Mouse (Mus musculus) heart, postnatal 0 days (tissue): ENCODE results near the gene Gm5129. TPM values are rescaled to one million over a fixed set of nuclear protein-coding genes. Genes with fewer than 3 reads are reported as not detected.

Experiments
- ATAC-seq: fragments of 200-750 bp; cut with Nextera tagmentation; 2 replicates; pipeline ENCODE4 v1.8.0; 2017; ENCODE audit warnings: low read depth, moderate number of reproducible peaks, moderate library complexity; ENCODE audit not compliant: insufficient read depth
- DNase-seq: peaks from one replicate; pipeline ENCODE4 v3.0.0-alpha.2; 2016; ENCODE audit warnings: low spot score
- H3K27ac ChIP-seq: fragments of 300-500 bp; sonication (generic); 2 replicates; pipeline ENCODE4 v1.5.1; 2014; ENCODE audit warnings: low read depth, mild to moderate bottlenecking
- H3K27me3 ChIP-seq: fragments of 300-500 bp; sonication (generic); 2 replicates; pipeline ENCODE4 v1.6.1; 2014; ENCODE audit warnings: low read length, mixed read lengths; ENCODE audit not compliant: control insufficient read depth, insufficient read depth
- H3K36me3 ChIP-seq: fragments of 300-500 bp; sonication (generic); replicated peaks from 2 replicates; pipeline ENCODE4 v1.6.1; 2014; ENCODE audit warnings: low read length, mixed read lengths; ENCODE audit not compliant: control insufficient read depth, insufficient read depth
- H3K4me1 ChIP-seq: fragments of 300-500 bp; sonication (generic); 2 replicates; pipeline ENCODE4 v1.6.1; 2014; ENCODE audit warnings: antibody characterized with exemption; ENCODE audit not compliant: control insufficient read depth, insufficient read depth
- H3K4me2 ChIP-seq: fragments of 300-500 bp; sonication (generic); 2 replicates; pipeline ENCODE4 v1.6.1; 2014; ENCODE audit warnings: low read depth, mild to moderate bottlenecking, low read length, moderate library complexity
- H3K4me3 ChIP-seq: fragments of 300-500 bp; sonication (generic); 2 replicates; pipeline ENCODE4 v1.5.1; 2014; ENCODE audit warnings: low read depth, low read length
- H3K9ac ChIP-seq: fragments of 300-500 bp; sonication (generic); replicated peaks from 2 replicates; pipeline ENCODE4 v1.6.1; 2014; ENCODE audit warnings: low read depth, low read length, mixed read lengths
- H3K9me3 ChIP-seq: fragments of 300-500 bp; sonication (generic); replicated peaks from 2 replicates; pipeline ENCODE4 v1.6.1; 2016; ENCODE audit warnings: low read length; ENCODE audit not compliant: control insufficient read depth
- CTCF ChIP-seq: IDR thresholded peaks from 2 replicates; pipeline ENCODE4 v1.5.1; 2016; ENCODE audit warnings: antibody characterized with exemption, control low read depth, low read depth
- EP300 ChIP-seq: IDR thresholded peaks from 2 replicates; pipeline ENCODE4 v1.6.1; 2016; ENCODE audit warnings: antibody characterized with exemption, low read depth
- WGBS: fragments of 180-500 bp; shearing (Covaris S2); extraction: QIAGEN DNeasy Blood & Tissue Kit; methylation state at CpG from one replicate; pipeline ENCODE4 v1.1.7; 2014; 5-methylcytosine and 5-hydroxymethylcytosine counted together
- polyA plus RNA-seq: library from polyadenylated mRNA; unstranded; fragments of >200 nt; fragmentation: Nextera tagmentation; extraction: Ambion mirVana; gene quantifications from 2 replicates; pipeline ENCODE4 v1.2.1, GENCODE M21; 2015
- total RNA-seq: library from RNA; depleted of rRNA; stranded (reverse); fragments of >200 nt; gene quantifications from 2 replicates; pipeline ENCODE4 v1.2.3, GENCODE M21; 2014; ENCODE audit warnings: low replicate concordance; rRNA removed

The Gm5129 gene
- total and polyA plus RNA-seq, 2 experiments from 2014 or later: not detected

DNA sequence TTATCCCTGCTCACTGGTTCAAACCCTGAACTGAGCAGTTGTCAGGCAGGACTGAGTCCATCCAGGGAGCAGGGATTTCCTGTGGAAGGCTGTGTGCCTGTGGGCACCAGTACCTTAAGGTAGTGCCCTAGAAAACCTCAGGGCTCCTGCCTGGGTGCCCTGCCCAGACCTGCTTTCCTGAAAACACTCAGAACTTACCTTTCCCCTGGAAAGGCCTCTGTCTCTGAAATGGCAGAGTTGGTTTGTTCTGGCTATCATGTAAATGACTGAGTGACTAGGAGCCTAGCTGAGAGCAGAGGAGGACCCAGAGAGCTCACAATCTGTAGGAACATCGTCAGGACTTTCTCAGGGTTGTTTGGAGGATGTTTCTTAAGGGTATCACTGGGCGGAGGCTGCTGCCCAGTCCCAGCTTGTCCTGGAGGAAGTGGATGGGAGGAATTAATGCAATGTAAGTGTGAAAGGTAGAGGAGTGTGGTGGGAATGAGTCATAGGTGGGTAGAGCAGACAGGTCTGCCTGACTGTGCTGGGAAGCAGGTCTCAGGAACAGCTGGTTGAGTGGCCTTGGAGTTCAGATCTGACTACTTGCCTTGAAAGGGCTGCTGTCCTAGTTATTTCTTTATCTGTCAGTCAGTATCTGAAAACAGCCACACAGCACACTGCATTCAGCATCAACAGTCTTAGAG lies 36.1 kb downstream of the Gm5129 start:
- Histone ChIP-seq H3K27ac (no peak overlapping the region), H3K4me1 (0 out of 2 replicates have a peak, but pooled peaks cover 3% of the 10 kb centered on the region), H3K4me3 (no peak overlapping the region), H3K9me3 (no peaks in the 10 kb centered on the region), H3K36me3 (no peaks in the 10 kb centered on the region), H3K4me2 (no peak overlapping the region), H3K9ac (no peak overlapping the region), H3K27me3 (no peaks in the 10 kb centered on the region)
- no peak for ATAC-seq
- DNase-seq: no peak
- WGBS: 61% methylated on average over 2 of the region's 2 CpGs
- TF ChIP-seq CTCF (no peak), EP300 (no peak)

DNA sequence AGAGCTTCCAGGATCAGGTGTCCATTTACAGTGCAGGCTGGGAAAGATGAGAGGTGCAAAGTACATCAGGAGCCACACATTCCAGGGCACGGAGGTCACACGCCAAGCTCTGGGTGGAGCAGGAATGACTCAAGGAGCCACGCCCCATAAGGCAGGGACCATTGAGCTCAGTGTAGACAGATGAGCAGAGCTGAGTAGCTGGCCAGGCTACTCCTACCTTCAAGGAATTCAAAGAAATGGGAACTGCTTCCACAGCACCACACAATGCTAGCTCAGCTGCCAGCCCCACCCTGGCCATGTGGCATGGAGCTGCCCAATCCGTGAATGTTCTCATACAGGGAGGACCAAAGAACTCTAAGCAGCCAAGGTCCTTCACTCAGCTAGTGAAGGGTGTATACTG lies 37.2 kb downstream of the Gm5129 start:
- no peaks in the 10 kb centered on the region for H3K27me3 ChIP-seq
- H3K9ac ChIP-seq: no peak overlapping the region
- no peak overlapping the region for H3K4me2 ChIP-seq
- 72% methylated on average over 4 of the region's 4 CpGs for WGBS
- TF ChIP-seq CTCF: no peak
- TF ChIP-seq EP300: no peak
- no peaks in the 10 kb centered on the region for H3K9me3 ChIP-seq
- ATAC-seq (no peak), DNase-seq (no peak)
- no peak overlapping the region for H3K4me3 ChIP-seq
- H3K27ac ChIP-seq: no peak overlapping the region
- H3K36me3 ChIP-seq: no peaks in the 10 kb centered on the region
- H3K4me1 ChIP-seq: 0 out of 2 replicates have a peak, but pooled peaks cover 3% of the 10 kb centered on the region

DNA sequence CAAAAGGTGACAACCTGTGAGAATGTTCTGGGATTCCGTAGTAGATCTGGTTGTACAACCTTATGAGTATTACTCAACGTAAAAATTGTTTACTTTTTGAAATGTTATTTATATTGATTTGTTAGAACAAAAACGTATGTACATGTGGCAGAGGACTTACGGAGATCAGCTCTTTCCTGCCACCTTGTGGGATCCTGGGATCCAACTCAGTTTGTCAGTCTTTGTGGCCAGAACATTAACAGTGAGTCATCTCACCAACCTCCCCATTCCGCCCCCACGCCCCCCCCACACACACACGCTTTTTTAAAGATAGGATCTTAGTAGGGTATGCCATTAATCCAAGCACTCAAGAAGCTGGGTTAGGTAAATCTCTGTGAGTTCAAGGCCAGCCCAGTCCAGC lies 47.4 kb downstream of the Gm5129 start:
- no peak overlapping the region for H3K9ac ChIP-seq
- H3K9me3 ChIP-seq: no peaks in the 10 kb centered on the region
- no peak overlapping the region for H3K27ac ChIP-seq
- ATAC-seq: no peak
- H3K4me1 ChIP-seq: no peaks in the 10 kb centered on the region
- H3K4me3 ChIP-seq: no peak overlapping the region
- no peak overlapping the region for H3K4me2 ChIP-seq
- DNase-seq: no peak
- 39% methylated on average over 7 of the region's 7 CpGs for WGBS
- TF ChIP-seq CTCF: peak; percentile 24; the same call in 1 of the 2 replicates
- no peak for TF ChIP-seq EP300
- no peaks in the 10 kb centered on the region for H3K27me3 ChIP-seq
- H3K36me3 ChIP-seq: no peaks in the 10 kb centered on the region

DNA sequence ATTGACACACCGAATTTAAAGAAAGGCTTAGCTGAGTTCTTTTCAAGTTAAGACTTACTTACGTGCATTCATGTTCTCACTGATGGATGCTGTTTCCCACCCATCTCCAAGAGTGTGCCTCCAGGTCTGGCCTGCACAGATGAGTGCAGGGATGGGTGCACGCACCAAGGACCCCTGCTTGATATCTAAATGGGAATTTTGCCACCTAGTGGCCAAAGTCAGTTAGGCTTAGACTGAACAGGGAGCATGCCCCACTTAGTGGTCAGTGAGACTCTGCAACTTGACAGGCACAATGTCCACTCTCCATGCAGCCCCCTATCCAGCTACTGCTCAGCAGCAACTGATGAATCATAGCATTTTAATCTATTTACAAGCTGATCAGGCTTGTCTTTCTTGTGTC lies 48.1 kb downstream of the Gm5129 start:
- DNase-seq: peak; percentile 42
- no peaks in the 10 kb centered on the region for H3K4me1 ChIP-seq
- 44% methylated on average over 3 of the region's 3 CpGs for WGBS
- no peak overlapping the region for H3K9ac ChIP-seq
- H3K9me3 ChIP-seq: no peaks in the 10 kb centered on the region
- H3K4me3 ChIP-seq: no peak overlapping the region
- TF ChIP-seq CTCF (peak; percentile 75), EP300 (no peak)
- H3K36me3 ChIP-seq: no peaks in the 10 kb centered on the region
- H3K27ac ChIP-seq: no peak overlapping the region
- no peaks in the 10 kb centered on the region for H3K27me3 ChIP-seq
- H3K4me2 ChIP-seq: no peak overlapping the region
- ATAC-seq: 0 out of 2 replicates have a peak, but pooled peaks have one; percentile 24

Other genes with a start within 250 kb of the Gm5129 start
- 42.3 and 43.2 TPM in 2 replicates for gene Ube3c, start 166.7 kb downstream of the Gm5129 start, total RNA-seq
- 14.5 and 17.0 TPM in 2 replicates for gene Ube3c, start 166.7 kb downstream of the Gm5129 start, polyA plus RNA-seq
- gene Dnajb6, start 248 bp downstream of the Gm5129 start, total RNA-seq: 37.2 and 42.0 TPM in 2 replicates
- gene Dnajb6, start 248 bp downstream of the Gm5129 start, polyA plus RNA-seq: 85.9 and 88.6 TPM in 2 replicates